Mouse (Mus musculus): ENCODE measurements around the gene Il12rb1.

Gene Il12rb1

DNA sequence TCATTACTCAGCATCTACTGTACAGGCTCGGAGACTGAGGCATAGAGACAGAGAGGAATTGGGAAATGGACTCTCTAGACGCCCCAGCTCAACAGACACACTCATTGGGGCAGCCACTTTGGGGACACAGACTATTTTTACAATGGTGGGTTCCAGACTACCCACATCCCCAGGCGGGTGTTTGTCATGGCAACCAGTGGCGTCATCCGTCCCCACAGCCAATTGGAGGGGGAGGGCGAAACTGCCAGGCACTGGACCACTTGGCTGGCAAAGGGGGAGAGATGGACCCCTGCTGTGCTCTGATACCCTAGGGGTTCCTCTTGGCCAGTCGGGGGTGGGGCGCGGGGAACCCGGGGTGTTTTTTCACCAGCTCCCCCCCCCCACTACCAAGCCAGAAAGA, 7.6 kb upstream of the Il12rb1 start:
- 47% methylated on average over 10 of the region's 10 CpGs for WGBS

- 11% methylated on average over 15 of the region's 15 CpGs for WGBS
Observed at GRCm38 (mm10) chr8:70801156-70801555, 7.1 kb upstream of the Il12rb1 start.

DNA sequence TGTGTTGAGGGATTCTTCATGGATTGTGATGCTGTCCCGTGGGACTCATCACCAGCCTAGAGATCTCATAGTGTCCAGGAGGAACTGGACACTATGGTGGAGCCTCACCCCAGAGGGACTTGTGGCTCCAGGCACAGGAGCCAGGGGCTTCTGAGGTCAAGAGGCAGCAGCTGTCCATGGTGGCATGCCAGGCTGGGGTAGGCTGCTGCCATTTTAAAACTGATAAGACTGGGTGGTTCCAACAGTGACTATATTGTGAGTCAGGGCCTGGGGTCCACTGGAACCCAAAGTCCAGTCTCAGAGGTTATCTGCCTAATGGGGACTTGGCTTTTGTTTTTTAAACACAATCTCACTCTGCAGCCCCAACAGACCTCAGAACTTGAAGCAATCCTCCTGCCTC, 6.4 kb upstream of the Il12rb1 start:
- WGBS = 59% methylated on average over 1 of the region's 1 CpGs

- 55% methylated on average over 11 of the region's 11 CpGs for WGBS
Observed at GRCm38 (mm10) chr8:70802786-70803510, 5.3 kb upstream of the Il12rb1 start.

- 2% methylated on average over 47 of the region's 47 CpGs for WGBS
Observed at GRCm38 (mm10) chr8:70803761-70804480, 4.3 kb upstream of the Il12rb1 start.

DNA sequence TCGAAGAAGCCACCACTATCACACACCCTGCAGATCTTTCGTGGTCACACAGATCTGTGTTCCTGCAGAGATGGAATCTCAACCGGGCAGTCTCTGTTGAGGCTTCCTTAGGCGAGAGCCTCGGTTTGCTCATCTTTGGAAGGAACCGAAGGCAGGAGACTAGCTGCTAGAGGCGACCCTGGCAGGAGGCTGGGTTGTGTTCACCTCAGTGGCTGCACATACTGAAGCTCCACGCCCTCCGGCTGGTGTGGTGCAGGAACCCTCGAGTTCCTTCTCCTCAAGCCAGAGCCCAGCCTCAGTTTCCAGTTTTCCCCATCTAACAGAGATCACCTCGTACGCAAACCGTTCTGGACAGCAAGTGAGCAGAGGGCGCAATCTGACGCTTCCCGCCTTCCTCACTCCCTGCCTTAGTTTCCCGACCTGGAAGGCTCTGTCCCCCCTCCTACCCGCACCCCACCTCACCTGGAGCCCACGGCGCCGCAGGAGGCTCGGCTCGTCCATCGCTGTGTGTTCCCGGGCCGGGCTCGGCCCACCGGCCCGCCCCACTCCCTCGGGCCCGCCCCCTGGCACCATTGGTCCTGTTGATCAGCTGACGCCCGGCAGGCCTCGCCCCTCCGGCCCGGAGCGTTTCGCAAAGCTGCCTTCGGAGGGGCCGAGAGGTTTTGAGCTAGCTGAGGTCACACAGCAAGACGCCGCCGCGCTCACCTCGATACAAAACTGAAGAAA, 3.6 kb upstream of the Il12rb1 start, which contains the start of gene Mast3:
Gene Mast3, minus strand, starts transcription at position 574 of the 726 bp plus-strand sequence.
- WGBS = 1% methylated on average over 45 of the region's 45 CpGs

- 73% methylated on average over 4 of the region's 4 CpGs for WGBS
Observed at GRCm38 (mm10) chr8:70806541-70806940, 1.7 kb upstream of the Il12rb1 start.

GRCm38 (mm10) chr8:70807304-70807703, 945 bp upstream of the Il12rb1 start:
- WGBS = 48% methylated on average over 1 of the region's 1 CpGs

- WGBS = 73% methylated on average over 8 of the region's 8 CpGs
Observed at GRCm38 (mm10) chr8:70808955-70809701, 879 bp downstream of the Il12rb1 start.

DNA sequence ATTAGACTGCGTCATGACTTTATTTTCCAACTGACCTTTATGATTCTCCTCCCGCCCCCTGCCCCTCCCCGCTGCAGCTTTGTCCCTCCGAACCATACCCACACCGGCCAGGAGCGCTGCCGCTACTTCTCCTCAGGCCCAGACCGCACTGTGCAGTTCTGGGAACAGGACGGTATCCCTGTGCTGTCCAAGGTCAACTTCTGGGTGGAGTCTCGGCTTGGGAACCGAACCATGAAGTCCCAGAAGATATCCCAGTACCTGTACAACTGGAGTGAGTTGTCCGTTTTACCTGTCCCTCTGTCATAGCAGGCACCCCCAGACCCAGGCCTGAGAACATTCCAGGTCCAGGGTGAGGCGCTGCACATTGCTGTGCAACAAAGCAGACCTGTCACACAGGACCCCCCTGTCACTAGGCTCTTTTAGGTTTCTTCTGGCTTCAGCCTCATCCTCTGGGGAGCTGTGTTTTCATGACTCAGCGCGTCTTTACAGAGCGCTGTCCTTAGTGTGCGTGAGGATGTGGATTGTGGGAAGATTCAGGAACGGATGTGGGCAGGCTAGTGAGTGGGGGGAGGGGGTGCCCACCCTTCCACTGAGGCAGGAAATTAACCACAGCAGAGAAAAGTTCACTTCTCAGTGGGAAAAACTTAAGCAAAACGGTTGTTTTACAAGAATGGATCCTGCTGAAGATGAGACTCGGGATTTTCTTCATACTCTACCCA, 2.9 kb downstream of the Il12rb1 start:
- WGBS = 78% methylated on average over 20 of the region's 20 CpGs

DNA sequence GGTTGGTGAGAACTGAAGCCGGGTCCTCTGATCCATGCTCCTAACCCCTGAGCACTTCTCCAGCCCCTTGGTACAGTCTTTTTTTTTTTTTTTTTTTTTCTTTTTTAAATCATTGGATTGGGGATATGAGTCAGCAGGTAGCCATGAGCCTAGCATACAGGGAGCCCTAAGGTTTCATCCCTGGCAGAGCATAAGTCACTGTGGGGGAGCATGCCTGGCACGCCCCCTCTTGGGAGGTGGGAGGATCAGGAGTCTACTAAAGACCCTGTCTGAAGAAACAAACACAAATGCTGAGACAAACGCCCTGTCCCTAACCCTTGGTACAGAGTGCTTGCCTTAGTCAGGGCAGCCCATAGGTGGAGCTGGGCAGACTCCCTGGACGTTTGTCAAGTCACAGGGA, 3.8 kb downstream of the Il12rb1 start:
- WGBS = 67% methylated on average over 4 of the region's 4 CpGs

DNA sequence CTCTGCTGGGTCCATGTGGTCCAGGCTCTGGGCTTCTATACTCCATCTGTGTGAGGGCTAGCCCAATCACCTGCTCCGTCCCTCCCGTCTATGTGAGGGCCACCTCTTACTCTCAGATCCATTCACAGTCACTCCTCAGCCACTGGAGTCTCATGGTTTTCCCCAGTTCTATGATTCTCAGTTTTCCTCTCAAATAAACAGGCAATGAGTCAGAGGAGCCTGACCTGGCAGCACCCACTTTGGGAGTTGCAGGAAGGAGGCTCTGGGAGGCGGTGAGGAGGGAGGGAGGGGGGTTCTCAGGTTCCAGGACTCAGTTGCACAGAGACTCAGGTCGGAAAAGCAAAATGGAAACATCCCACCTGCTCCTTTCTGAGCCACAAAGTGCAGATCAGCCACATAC, 4.6 kb downstream of the Il12rb1 start:
- 69% methylated on average over 4 of the region's 4 CpGs for WGBS

DNA sequence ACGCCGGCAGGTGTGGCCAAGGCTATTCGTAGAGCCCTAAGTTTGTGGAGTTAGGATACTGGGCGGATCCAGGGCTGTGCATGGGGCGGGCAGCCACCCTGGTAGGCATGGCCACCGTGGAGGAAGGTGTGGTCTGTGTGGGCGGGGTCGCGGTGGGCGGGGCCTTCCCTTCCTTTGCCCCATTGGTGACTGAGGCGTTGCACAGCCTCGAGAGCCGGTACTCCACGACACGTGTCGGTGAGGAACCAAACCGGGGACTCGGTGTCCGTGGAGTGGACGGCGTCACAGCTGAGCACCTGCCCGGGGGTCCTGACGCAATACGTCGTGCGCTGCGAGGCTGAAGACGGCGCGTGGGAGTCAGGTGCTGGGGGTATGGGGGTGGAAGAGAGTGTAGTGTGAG, 8.4 kb downstream of the Il12rb1 start:
- 11% methylated on average over 29 of the region's 30 CpGs for WGBS

DNA sequence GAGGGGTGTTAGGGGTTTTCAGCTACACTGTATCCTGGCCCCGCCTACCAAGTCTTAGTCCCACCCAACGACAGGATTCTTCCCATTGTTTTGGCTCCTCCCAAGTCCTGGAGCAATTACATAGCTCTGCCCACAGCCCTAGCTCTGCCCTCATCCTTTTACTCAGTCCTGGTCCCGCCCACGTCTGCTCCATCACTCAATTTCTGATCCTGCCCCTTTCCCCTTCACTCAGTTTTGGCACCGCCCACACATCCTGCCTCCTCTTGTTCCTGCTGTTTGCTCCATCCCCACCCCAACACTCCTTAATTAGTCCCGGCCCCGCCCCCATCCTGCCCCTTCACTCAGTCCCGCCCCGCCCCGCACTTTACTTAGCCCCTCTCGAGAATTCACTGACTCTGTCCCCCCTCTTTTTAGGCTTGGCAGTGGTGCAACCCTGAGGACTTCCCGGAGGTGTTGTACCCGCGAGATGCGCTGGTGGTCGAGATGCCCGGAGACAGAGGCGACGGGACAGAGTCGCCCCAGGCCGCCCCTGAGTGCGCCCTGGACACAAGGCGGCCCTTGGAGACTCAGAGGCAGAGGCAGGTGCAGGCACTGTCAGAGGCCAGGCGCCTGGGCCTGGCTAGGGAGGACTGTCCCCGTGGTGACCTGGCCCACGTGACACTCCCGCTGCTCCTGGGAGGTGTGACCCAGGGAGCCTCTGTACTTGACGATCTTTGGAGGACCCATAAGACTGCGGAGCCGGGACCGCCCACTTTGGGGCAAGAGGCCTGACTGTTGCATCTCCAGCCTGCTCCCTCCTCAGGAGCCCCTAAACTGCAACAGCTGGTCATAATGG, 12.1 kb downstream of the Il12rb1 start:
- WGBS = 11% methylated on average over 31 of the region's 31 CpGs

DNA sequence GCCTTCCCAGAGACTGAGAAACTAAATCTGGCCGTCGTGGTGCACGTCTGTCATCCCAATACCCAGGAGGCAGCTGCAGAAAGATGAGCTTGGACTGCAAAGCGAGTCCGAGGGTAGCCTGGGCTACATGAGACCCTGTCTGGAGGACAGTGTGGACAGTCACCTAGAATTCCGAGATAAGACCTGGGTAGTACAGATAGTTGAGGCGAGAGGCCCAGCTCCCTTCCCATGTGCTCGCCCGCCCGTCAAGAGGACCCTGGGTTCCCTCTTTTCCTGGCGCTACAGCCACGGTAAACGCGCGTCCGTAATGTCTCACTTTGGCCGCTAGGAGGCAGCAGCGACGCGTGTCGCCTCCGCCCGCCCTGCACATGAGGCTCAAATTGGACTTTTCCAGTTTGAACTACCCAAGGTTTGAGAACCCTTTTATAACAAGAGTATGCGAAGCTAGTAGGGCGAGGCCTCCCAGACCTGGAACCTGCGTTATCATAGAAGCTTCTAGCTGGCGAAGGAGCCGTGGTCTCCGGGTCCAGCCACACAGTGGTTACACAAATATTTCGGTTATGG, 13.2 kb downstream of the Il12rb1 start:
- WGBS = 18% methylated on average over 30 of the region's 30 CpGs

DNA sequence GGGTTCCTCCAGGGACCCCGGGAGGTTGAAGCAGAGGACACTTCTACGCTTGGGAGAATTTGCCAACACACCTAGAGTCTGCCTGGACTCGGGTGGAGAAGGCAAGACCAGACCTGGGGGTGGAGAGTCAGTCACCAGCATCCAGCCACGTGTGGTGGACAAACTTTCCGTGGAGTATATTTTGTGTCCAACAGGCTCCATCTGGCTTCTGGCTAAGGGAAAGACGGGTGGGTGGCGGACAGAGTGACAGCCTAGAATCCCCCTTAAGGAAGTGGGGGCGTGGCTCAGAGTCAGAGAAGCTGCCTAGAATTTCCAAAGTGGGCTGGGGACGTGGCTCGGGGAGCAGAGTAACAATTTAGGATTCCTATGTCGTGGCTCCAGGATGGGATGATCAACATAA, 13.7 kb downstream of the Il12rb1 start:
- 35% methylated on average over 11 of the region's 11 CpGs for WGBS

- 70% methylated on average over 3 of the region's 3 CpGs for WGBS
Observed at GRCm38 (mm10) chr8:70822594-70822993, 14.3 kb downstream of the Il12rb1 start.

DNA sequence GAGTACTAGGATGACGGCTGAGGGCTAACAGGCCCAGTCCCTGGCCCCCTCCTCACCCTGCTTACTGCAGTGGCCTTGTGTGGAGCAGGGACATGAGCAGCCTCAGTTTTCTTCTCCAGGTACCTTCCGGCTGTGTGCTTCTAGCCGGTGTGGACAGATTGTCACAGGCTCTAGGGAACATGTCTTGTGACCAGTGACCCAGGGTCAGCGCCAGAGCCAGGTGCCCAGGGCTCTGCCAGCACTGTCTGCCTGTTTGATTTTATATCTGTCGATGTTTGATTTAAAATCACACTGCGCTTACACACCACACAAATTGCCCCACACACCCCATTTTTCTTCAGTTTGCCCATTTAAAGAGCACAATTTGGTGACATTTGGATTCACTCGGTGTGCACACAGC, 15.6 kb downstream of the Il12rb1 start:
- WGBS = 93% methylated on average over 7 of the region's 7 CpGs

- 82% methylated on average over 8 of the region's 8 CpGs for WGBS
Observed at GRCm38 (mm10) chr8:70825816-70826215, 17.6 kb downstream of the Il12rb1 start.

DNA sequence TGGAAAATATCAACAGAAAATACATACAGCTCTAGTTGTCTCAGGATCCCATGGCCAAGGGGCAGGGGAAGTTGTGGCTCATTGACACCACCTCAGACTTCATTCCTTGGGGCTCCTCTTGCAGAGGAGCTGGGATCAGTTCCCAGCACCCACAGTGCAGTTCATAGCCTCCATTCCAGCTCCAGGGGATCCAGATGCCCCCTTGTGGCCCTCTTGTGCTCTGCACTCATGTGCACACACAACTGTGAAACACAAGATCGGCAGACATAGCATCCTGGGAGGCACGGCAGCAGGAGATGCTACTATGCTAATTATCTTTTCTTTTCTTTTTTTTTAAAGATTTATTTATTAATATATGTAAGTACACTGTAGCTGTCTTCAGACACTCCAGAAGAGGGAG, 18.8 kb downstream of the Il12rb1 start:
- 92% methylated on average over 2 of the region's 2 CpGs for WGBS

Data from cerebral cortex, adult 2 months (tissue).